ENCODE assay signal across 25 mouse cellular contexts in genomic region chr4:29644839-29645565, GRCm38 (mm10).
A peak's percentile ranks its signal among the peaks of the same experiment; 100 is the strongest.
DNase-seq lines count a peak whose midpoint lies in the region; ATAC-seq and TF ChIP-seq lines count a peak whose summit lies in the region.
"Had no signal": no experiment of that assay in that cellular context is flagged by ENCODE, and none has a peak within 500 bp of the region (broad histone marks: within the 10 kb centered on the region; RNA-seq: fewer than 3 reads in every experiment).

No protein-coding gene starts in this region.

- H3K4me1 ChIP-seq in kidney, postnatal 0 days (replicated peaks; ENCODE audit: insufficient read depth, low read length): no peaks in the 10 kb centered on the region
- H3K4me1 ChIP-seq in kidney, embryonic 15.5 days: no peaks in the 10 kb centered on the region
- H3K4me1 ChIP-seq: embryonic facial prominence, embryonic 13.5 days; forebrain, embryonic 13.5 days; hindbrain, embryonic 15.5 days; megakaryocyte, embryonic 14.5 days; midbrain, embryonic 13.5 days; neural tube, embryonic 13.5 days had no signal

- H3K27ac ChIP-seq in kidney, postnatal 0 days: no peak overlapping the region
- no peak overlapping the region for H3K27ac ChIP-seq in kidney, embryonic 15.5 days
- H3K27ac ChIP-seq: embryonic facial prominence, embryonic 13.5 days; forebrain, embryonic 13.5 days; hindbrain, embryonic 15.5 days; midbrain, embryonic 13.5 days; neural tube, embryonic 13.5 days had no signal

- H3K9ac ChIP-seq in kidney, postnatal 0 days (ENCODE audit: low read depth, low read length): no peak overlapping the region
- no peak overlapping the region for H3K9ac ChIP-seq in kidney, embryonic 15.5 days
- H3K9ac ChIP-seq: embryonic facial prominence, embryonic 13.5 days; forebrain, embryonic 13.5 days; hindbrain, embryonic 15.5 days; midbrain, embryonic 13.5 days; neural tube, embryonic 13.5 days had no signal

- H3K4me2 ChIP-seq in kidney, postnatal 0 days (ENCODE audit: low read length): no peak overlapping the region
- H3K4me2 ChIP-seq in kidney, embryonic 15.5 days: no peak overlapping the region
- H3K4me2 ChIP-seq: embryonic facial prominence, embryonic 13.5 days; forebrain, embryonic 13.5 days; hindbrain, embryonic 15.5 days; liver, embryonic 11.5 days; midbrain, embryonic 13.5 days; neural tube, embryonic 13.5 days had no signal

- no peaks in the 10 kb centered on the region for H3K27me3 ChIP-seq in kidney, postnatal 0 days (ENCODE audit: insufficient read depth, low read length)
- H3K27me3 ChIP-seq in kidney, embryonic 15.5 days: no peaks in the 10 kb centered on the region
- H3K27me3 ChIP-seq: embryonic facial prominence, embryonic 13.5 days; forebrain, embryonic 13.5 days; hindbrain, embryonic 15.5 days; megakaryocyte, embryonic 14.5 days; midbrain, embryonic 13.5 days; neural tube, embryonic 13.5 days had no signal

- TF ChIP-seq CTCF in kidney, postnatal 0 days (IDR thresholded peaks at IDR 0.05; ENCODE audit: low read depth): no peak

- no peaks in the 10 kb centered on the region for H3K36me3 ChIP-seq in kidney, postnatal 0 days (ENCODE audit: insufficient read depth, low read length)
- H3K36me3 ChIP-seq in kidney, embryonic 15.5 days: no peaks in the 10 kb centered on the region
- H3K36me3 ChIP-seq: embryonic facial prominence, embryonic 13.5 days; hindbrain, embryonic 15.5 days; midbrain, embryonic 13.5 days; neural tube, embryonic 13.5 days had no signal

- no peaks in the 10 kb centered on the region for H3K9me3 ChIP-seq in kidney, postnatal 0 days (replicated peaks; ENCODE audit: low read length)
- H3K9me3 ChIP-seq in kidney, embryonic 15.5 days (replicated peaks): no peaks in the 10 kb centered on the region
- H3K9me3 ChIP-seq: embryonic facial prominence, embryonic 13.5 days; forebrain, embryonic 13.5 days; hindbrain, embryonic 15.5 days; megakaryocyte, embryonic 14.5 days; midbrain, embryonic 13.5 days; neural tube, embryonic 13.5 days had no signal

- 48% methylated on average over 2 of the region's 2 CpGs for WGBS in kidney, postnatal 0 days
- 57% methylated on average over 2 of the region's 2 CpGs for WGBS in kidney, embryonic 15.5 days

- no peak for ATAC-seq in kidney, postnatal 0 days (replicated peaks; ENCODE audit: low FRiP score, low read depth)
- no peak for ATAC-seq in kidney, embryonic 15.5 days (replicated peaks; ENCODE audit: low FRiP score)
- ATAC-seq in erythroid progenitor cell, adult 5-6 weeks (replicated peaks; ENCODE audit: low FRiP score, poor library complexity, severe bottlenecking): no peak
- ATAC-seq: forebrain, embryonic 13.5 days; intestine, embryonic 16.5 days; midbrain, embryonic 13.5 days had no signal

- H3K4me3 ChIP-seq in kidney, postnatal 0 days (replicated peaks; ENCODE audit: low read depth, low read length): no peak overlapping the region
- no peak overlapping the region for H3K4me3 ChIP-seq in kidney, embryonic 15.5 days (replicated peaks)
- H3K4me3 ChIP-seq: embryonic facial prominence, embryonic 13.5 days; forebrain, embryonic 13.5 days; hindbrain, embryonic 15.5 days; megakaryocyte, embryonic 14.5 days; midbrain, embryonic 13.5 days; neural tube, embryonic 13.5 days had no signal

- DNase-seq in embryo, embryonic 10.5 days (ENCODE audit: low spot score): peak; percentile 45
- DNase-seq in embryo, embryonic 10 days (ENCODE audit: low spot score): no peak
- peak; percentile 13 for DNase-seq in kidney, postnatal 0 days (ENCODE audit: low spot score)
- DNase-seq in R1 (ENCODE audit: low read depth, low spot score): peak; percentile 87
- peak; percentile 14 for DNase-seq in hindlimb bud, embryonic 11.5 days (ENCODE audit: extremely low spot score, low read depth, low spot score)
- no peak for DNase-seq in thymus, postnatal 10 days (ENCODE audit: low spot score in 2 of 2)
- DNase-seq: adrenal gland, postnatal 10 days; cerebellum, adult 9-10 months; cerebellum, postnatal 36 days; gastrocnemius, postnatal 14 days; kidney, adult 8-10 months; kidney, postnatal 14 days; layer of hippocampus, adult 9-11 months; lung, postnatal 4 days; right cerebral cortex, postnatal 4 days had no signal

Comparison
In these comparisons a context has a peak if more than half of its experiments do, and no peak if none do; other contexts are left out.
1. DNase-seq: peak in embryo, embryonic 10.5 days (single experiment), kidney, postnatal 0 days (single experiment), R1 (single experiment) and hindlimb bud, embryonic 11.5 days (single experiment); none in embryo, embryonic 10 days (single experiment) and thymus, postnatal 10 days (0 of 2).